Mouse (Mus musculus): ENCODE results near the gene Tmem245.

DNA sequence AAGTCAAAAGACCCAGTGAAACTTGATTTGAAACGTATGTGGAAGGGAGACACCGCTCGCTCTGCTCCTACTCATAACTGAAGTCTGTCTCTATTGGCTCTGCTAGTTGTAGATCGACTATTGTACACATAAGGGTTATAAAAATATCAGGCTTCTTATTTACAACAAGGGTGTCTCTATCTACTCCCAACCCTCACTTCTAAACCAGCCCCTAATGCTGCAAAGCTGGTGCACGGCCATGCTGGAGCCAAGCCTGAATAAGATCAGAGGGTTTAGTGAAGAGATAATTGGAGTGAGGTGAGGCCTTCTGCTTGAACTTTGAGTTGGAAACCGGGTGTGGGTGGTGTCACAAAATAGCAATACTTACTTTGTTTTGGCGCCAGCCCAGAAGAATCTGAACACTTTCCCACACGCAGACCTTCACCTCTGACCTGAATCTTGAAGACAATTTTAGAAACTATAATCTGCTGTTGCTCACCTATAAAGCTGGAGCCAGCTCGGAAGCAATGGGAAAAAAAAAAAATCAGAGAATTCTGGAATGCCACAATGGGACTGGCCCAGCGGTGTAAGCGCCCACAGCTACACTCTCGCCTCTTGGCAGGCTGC lies 14.2 kb upstream of the Tmem245 start:
- no peak for TF ChIP-seq CTCF (IDR thresholded peaks at IDR 0.05)
- no peak for TF ChIP-seq EP300 (IDR thresholded peaks at IDR 0.05)

All from lung, postnatal 0 days (tissue).